ENCODE assay signal across 8 mouse cellular contexts in the genomic region with DNA sequence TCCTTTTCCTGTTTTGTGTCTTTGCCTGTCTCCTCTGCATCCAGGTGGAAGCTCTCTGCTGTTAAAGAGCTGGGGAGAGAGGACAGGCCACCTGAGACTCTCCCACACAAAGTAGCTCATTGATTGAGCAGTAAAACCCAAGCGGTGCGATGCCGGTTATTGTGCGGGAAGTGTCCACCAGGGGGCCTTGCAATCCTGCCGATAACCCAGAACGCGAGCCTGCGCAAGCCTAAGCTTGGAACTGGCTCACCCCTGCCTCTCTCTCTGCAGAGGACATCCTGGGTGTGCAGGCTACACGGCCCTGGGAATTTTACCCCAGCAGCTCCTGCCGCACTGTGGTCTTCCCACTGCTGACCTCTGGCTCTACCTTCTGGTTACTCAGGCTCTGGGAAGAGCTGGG. TPM values are rescaled to one million over a fixed set of nuclear protein-coding genes. Genes with fewer than 3 reads are reported as not detected.
DNase-seq lines count a peak whose midpoint lies in the region; ATAC-seq lines count a peak whose summit lies in the region.

No protein-coding gene starts in this region.

- H3K27ac ChIP-seq in forebrain, embryonic 12.5 days, result no peak overlapping the region

- WGBS in forebrain, embryonic 12.5 days, result 7% methylated on average over 10 of the region's 10 CpGs

- H3K9ac ChIP-seq in forebrain, embryonic 12.5 days, result no peak overlapping the region

- peak; percentile 43 for DNase-seq in MEL-GATA-1-ER (ENCODE audit: extremely low read depth, low read depth)
- DNase-seq in c-Kit-positive CD71-positive TER-119-negative erythroid progenitor cells, embryonic 14.5 days (ENCODE audit: low read depth), result peak; percentile 64
- peak; percentile 87 for DNase-seq in heart, postnatal 4 days
- DNase-seq in layer of hippocampus, adult 9-11 months, result peak; percentile 79
- DNase-seq in right cerebral cortex, postnatal 10 days (ENCODE audit: low spot score in 2 of 2), result peak; percentile 86 to 87
- DNase-seq in urinary bladder, postnatal 36 days (ENCODE audit: low spot score in 2 of 2), result peak; percentile 62 to 74

- H3K9me3 ChIP-seq in forebrain, embryonic 12.5 days, result no peaks in the 10 kb centered on the region
- no peaks in the 10 kb centered on the region for H3K9me3 ChIP-seq in megakaryocyte, embryonic 14.5 days

- no peak overlapping the region for H3K4me2 ChIP-seq in forebrain, embryonic 12.5 days

- H3K36me3 ChIP-seq in forebrain, embryonic 12.5 days (replicated peaks), result 0 out of 2 replicates have a peak, but pooled peaks cover 5% of the 10 kb centered on the region
- H3K36me3 ChIP-seq in megakaryocyte, embryonic 14.5 days (replicated peaks; ENCODE audit: low read length), result peaks cover 24% of the 10 kb centered on the region

- no peak overlapping the region for H3K4me3 ChIP-seq in forebrain, embryonic 12.5 days (replicated peaks)
- H3K4me3 ChIP-seq in megakaryocyte, embryonic 14.5 days (replicated peaks), result peak overlapping the region; percentile 64

- H3K27me3 ChIP-seq in forebrain, embryonic 12.5 days, result no peaks in the 10 kb centered on the region
- H3K27me3 ChIP-seq in megakaryocyte, embryonic 14.5 days (replicated peaks), result peaks cover 18% of the 10 kb centered on the region

- ATAC-seq in forebrain, embryonic 12.5 days (ENCODE audit: low FRiP score), result peak; percentile 28; the same call in 1 of the 2 replicates

- H3K4me1 ChIP-seq in forebrain, embryonic 12.5 days, result peaks cover 24% of the 10 kb centered on the region
- peaks cover 71% of the 10 kb centered on the region for H3K4me1 ChIP-seq in megakaryocyte, embryonic 14.5 days

RNA-seq across cellular contexts. Expression of a gene that starts 4.3 kb away (rescaled TPM):
- polyA plus RNA-seq in forebrain, embryonic 12.5 days (2016; fragmentation: Nextera tagmentation; extraction: Ambion mirVana), result 79.7 and 91.9 TPM in 2 replicates
- 10 to 100 TPM; 60.4 to 66.7 TPM for total RNA-seq in heart, postnatal 4 days (2021)
- 126 and 272 TPM in 2 replicates for polyA plus RNA-seq in megakaryocyte, embryonic 14.5 days (2012; ENCODE audit: insufficient read depth, low replicate concordance)

RNA-seq across cellular contexts. Expression of a gene that starts 4.3 kb away (rescaled TPM):
- 134 TPM in 2 replicates for polyA plus RNA-seq in forebrain, embryonic 12.5 days (2016; fragmentation: Nextera tagmentation; extraction: Ambion mirVana)
- total RNA-seq in heart, postnatal 4 days (2021), result 10 to 100 TPM; 25.5 to 29.0 TPM
- polyA plus RNA-seq in megakaryocyte, embryonic 14.5 days (2012; ENCODE audit: insufficient read depth, low replicate concordance), result 12.9 and 80.8 TPM in 2 replicates

RNA-seq across cellular contexts. Expression of a gene that starts 10.3 kb away (rescaled TPM):
- polyA plus RNA-seq in forebrain, embryonic 12.5 days (2016; fragmentation: Nextera tagmentation; extraction: Ambion mirVana), result 1.1 and 1.5 TPM in 2 replicates
- 1 to 10 TPM; 1.0 to 1.2 TPM for total RNA-seq in heart, postnatal 4 days (2021)
- 0.30 TPM in 1 of 2 replicates, not detected in the other for polyA plus RNA-seq in megakaryocyte, embryonic 14.5 days (2012; ENCODE audit: insufficient read depth, low replicate concordance)

RNA-seq across cellular contexts. Expression of a gene that starts 59.1 kb away (rescaled TPM):
- 24.1 and 25.0 TPM in 2 replicates for polyA plus RNA-seq in forebrain, embryonic 12.5 days (2016; fragmentation: Nextera tagmentation; extraction: Ambion mirVana)
- total RNA-seq in heart, postnatal 4 days (2021), result 10 to 100 TPM; 22.4 to 23.2 TPM
- 1.5 and 1.9 TPM in 2 replicates for polyA plus RNA-seq in megakaryocyte, embryonic 14.5 days (2012; ENCODE audit: insufficient read depth, low replicate concordance)
